Mouse (Mus musculus) urinary bladder, postnatal 0 days (tissue): Measurements from ENCODE around the gene Chchd10. TPM values are rescaled to one million over a fixed set of nuclear protein-coding genes. Genes with fewer than 3 reads are reported as not detected.

Experiments
- polyA plus RNA-seq: library from polyadenylated mRNA; unstranded; fragments of >200 nt; fragmentation: Nextera tagmentation; extraction: Ambion mirVana; gene quantifications from 2 replicates; pipeline ENCODE4 v1.2.1, GENCODE M21; 2015

Chchd10 gene
- 120 and 128 TPM in 2 replicates for polyA plus RNA-seq

DNA sequence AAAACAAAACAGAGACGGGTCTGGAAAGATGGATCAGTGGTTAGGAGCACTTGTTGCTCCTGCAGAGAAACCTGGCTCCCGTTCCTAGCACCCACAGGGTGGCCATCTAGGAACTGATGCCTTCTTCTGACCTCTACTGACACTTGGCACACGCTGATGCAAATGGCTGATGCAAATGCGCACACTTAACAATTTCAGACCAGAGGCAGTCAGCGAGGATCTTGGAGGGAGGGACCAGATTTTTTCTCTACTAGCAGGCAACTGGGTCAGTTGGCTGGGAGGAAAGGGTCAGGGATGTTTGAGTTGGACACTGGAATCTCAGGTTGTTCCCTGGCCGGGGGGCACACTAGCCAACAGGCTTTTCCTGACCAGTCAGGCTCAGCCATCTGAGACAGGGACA lies at the start of gene Chchd10:
Gene Chchd10 (plus strand): TSS at position 240 of the 400 bp plus-strand sequence.

DNA sequence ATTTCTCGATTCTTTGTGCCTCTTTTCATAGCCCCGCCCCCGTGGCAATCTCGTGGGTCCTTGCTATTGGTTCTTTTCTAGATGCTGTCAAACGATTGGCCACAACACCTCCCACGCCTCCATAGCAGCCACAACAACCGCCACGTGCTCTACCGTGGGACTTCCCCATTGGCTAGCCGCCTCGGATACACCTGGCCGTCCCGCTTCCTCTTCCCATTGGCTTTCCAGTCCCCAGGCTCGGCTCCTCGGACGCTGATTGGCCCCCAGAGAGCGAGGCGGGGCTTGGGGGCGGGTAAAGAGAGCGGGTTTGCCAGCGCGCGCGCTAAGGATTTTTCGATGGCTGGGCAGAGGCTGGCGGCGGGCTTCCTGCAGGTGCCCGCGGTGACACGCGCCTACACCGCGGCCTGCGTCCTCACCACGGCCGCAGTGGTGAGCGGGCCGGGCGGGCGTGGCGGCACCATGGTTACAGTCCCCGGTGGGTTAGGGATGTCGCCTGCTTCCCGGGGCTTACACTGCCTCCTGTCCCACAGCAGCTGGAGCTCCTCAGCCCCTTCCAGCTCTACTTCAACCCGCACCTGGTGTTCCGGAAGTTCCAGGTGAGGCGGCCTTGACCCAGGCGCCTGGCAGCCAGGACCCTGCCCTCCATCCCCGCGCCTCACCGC lies 39.7 kb upstream of the Chchd10 start, which contains the start of gene Derl3:
Gene Derl3 (plus strand): TSS at position 325 of the 662 bp plus-strand sequence.

DNA sequence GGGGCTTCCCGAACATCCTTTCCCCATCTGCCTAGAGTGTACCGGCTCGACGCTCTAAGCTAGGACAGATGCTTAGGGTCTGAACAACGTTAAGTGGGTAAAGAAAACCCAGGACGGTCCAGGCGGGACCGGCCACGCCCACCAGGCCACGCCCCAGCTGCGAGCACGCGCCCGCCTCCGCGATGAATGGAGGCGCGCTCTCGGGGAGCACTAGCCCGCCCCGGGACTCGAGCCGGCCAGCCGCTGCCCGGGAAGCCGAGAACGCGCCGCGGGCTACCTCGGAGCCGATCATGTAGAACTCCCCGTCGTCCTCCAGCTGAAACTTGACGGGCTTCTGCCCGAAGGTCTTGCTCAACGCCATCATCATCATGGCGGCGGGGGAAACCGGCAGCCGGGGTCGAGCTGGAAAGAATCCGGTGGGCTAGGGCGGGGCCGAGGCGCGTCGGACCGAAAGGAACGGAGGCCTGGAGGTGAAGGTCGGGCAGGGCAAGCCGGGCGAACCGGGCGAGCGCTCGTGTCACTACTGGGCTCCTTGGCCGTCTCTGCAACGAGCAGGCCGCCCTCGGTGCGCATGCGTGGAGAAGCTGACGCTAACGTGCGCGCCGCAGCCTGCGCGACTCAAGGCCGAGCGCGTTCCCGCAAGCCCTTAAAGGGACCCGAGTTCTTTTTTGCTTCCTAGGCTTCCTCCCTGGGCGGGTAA lies 11.8 kb upstream of the Chchd10 start, which contains the start of gene Smarcb1:
Gene Smarcb1 (minus strand): TSS at position 592 of the 700 bp plus-strand sequence.

DNA sequence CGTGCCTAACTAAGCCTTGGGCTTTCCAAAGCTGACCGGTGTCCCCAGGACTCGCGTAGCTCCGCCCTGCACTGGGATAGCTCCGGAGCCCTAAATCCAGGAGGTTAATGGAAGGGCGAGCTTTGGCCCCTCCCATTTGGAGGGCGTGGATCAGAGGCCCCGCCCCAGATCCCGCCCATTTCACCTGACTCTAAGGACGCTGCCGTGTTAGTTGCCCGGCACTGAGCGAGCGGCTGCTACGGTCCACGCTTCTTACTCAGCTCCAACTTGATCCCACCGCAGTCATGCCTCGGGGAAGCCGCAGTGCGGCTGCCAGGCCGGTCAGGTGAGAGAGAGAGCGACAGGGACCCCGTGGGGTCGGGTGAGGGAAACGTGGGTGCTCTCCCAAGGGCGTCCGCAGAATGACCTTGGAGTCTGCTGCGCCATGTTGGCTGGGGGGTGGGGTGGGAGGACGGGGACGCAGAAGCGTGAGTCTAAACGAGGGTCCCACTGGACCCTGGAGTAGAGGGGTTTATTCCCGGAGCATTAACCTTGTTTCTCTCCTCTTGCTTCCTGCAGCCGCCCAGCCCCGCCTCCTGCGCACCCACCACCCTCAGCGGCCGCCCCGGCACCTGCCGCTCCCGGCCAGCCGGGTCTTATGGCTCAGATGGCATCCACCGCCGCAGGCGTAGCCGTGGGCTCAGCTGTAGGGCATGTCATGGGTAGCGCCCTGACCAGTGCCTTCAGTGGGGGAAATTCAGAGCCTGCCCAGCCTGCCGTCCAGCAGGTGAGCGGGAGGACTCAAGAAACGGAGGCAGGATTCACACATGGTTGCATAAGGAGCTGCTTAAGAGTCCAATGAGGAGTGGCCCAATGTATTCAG lies 3.0 kb downstream of the Chchd10 start, which contains the start of gene Mmp11:
Gene Mmp11 (minus strand): TSS at position 817 of the 862 bp plus-strand sequence.

DNA sequence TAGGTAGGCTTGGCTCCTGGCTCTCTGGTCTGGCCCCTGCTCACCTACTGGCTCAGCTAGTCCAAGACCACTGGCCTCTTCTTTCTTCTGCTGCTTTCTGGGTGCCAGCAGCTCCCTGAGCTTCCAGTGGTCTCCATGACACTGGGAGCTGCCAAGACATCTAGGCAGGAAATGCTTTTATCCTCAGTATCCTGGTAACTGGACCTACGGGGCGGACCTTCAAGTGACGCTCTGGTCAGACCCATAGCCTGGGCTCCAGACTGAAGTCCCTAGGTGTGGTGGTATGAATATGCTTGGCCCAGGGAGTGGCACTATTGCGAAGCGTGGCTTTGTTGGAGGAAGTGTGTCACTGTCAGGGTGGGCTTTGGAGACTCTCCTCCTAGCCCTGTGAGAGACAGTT lies 7.6 kb downstream of the Chchd10 start, which contains the start of gene Gm867:
Gene Gm867 (minus strand): TSS at position 153 of the 400 bp plus-strand sequence.

DNA sequence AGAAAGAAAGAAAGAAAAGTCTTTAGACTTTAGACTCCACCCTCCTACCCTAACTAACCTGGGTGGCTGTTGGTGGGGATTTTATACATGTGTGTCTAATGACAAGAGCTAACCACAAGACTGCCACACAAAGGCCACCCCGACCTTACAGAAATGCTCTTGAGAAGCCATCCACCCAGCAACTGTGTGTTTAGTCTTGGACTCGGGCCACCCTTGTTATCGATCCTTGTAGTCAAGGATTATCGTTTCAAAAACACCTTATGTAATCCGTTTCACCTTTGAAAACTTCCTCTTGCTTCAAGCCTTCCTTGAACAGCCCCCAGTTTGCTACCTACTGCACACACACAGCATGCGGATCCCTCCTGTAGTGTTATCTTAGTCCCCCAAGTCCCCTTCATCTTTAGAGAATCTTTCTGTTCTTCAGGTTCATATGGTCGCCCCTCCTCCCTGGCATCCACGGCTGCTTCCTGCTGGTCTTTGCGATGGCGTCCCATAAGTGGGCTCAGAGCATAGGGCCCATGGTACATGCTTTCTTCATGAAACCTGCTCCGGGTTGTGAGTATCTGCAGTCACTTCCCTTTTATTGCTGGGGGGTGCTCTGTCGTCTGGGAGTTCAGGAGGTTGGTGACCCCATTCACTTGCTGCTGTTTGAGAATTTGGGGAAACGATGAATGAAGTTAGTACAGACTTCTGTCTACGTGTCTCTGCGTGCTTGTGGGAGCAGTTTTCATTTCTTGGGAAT lies 10.0 kb downstream of the Chchd10 start, which contains the start of gene Vpreb3:
Gene Vpreb3 (plus strand): TSS at position 322 of the 742 bp plus-strand sequence.

DNA sequence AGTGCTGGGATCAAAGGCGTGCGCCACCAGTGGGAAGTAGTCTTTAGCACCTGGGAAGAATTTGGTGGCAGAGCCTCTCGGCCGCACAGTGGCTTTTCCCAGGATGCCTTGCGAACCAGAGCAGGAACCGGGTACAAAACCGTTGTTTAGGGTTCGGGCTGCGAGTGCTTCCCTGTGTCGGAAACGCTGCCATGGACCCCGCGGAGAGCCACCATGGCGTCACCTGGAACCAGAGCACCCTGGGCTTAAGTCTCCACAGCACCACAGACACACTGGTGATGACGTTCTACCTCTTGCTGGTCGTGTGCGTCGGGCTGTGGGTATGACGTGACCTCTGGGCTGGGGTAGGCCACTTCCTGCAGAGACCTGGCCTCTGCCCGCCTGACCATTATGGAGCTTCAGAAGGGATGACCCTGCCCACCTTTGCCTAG lies 21.5 kb downstream of the Chchd10 start, which contains the start of gene Gm5134:
Gene Gm5134 (plus strand): TSS at position 134 of the 431 bp plus-strand sequence.

Other genes starting within 250 kb of the Chchd10 start
- 17.0 and 18.6 TPM in 2 replicates for gene Cabin1, start 168.8 kb upstream of the Chchd10 start, polyA plus RNA-seq
- gene Ddt, start 159.7 kb upstream of the Chchd10 start, polyA plus RNA-seq: 45.8 and 51.8 TPM in 2 replicates
- 0.28 and 1.0 TPM in 2 replicates for gene Gm20441, start 152.2 kb upstream of the Chchd10 start, polyA plus RNA-seq
- gene Gstt3, start 151.7 kb upstream of the Chchd10 start, polyA plus RNA-seq: 60.8 and 65.5 TPM in 2 replicates
- gene Gstt1, start 134.5 kb upstream of the Chchd10 start, polyA plus RNA-seq: 49.2 and 49.8 TPM in 2 replicates
- gene Gstt4, start 110.6 kb upstream of the Chchd10 start, polyA plus RNA-seq: not detected in 2 replicates
- gene Gstt2, start 95.7 kb upstream of the Chchd10 start, polyA plus RNA-seq: 21.6 and 26.6 TPM in 2 replicates
- gene Mif, start 72.9 kb upstream of the Chchd10 start, polyA plus RNA-seq: 1,044 and 1,157 TPM in 2 replicates
- gene Derl3, start 39.7 kb upstream of the Chchd10 start, polyA plus RNA-seq: 0.48 and 1.1 TPM in 2 replicates
- 77.3 and 83.6 TPM in 2 replicates for gene Smarcb1, start 11.5 kb upstream of the Chchd10 start, polyA plus RNA-seq
- 14.1 and 14.9 TPM in 2 replicates for gene Mmp11, start 3.4 kb downstream of the Chchd10 start, polyA plus RNA-seq
- gene Gm867, start 7.5 kb downstream of the Chchd10 start, polyA plus RNA-seq: 0.29 TPM in 1 of 2 replicates, not detected in the other
- 0.36 TPM in 1 of 2 replicates, not detected in the other for gene Vpreb3, start 9.9 kb downstream of the Chchd10 start, polyA plus RNA-seq
- not detected in 2 replicates for gene Gm5134, start 21.4 kb downstream of the Chchd10 start, polyA plus RNA-seq
- gene Zfp280b, start 99.5 kb downstream of the Chchd10 start, polyA plus RNA-seq: 11.1 and 11.6 TPM in 2 replicates
- gene Slc5a4b, start 177.8 kb downstream of the Chchd10 start, polyA plus RNA-seq: not detected in 2 replicates
- not detected in 2 replicates for gene Slc5a4a, start 214.3 kb downstream of the Chchd10 start, polyA plus RNA-seq